Mouse (Mus musculus) hindbrain, embryonic 16.5 days (tissue): ENCODE data around the gene Fbxo17. TPM values are rescaled to one million over a fixed set of nuclear protein-coding genes. Genes with fewer than 3 reads are reported as not detected.
A peak's percentile ranks its signal among the peaks of the same experiment; 100 is the strongest.

Source experiments
- ATAC-seq: fragments of 200-750 bp; cut with Nextera tagmentation; 2 replicates; pipeline ENCODE4 v1.8.0; 2017; ENCODE audit warnings: moderate TSS enrichment, moderate library complexity
- H3K27ac ChIP-seq: fragments of 300-500 bp; sonication (generic); 2 replicates; pipeline ENCODE4 v1.5.1; 2014; ENCODE audit warnings: low read depth, mild to moderate bottlenecking, control low read depth, low read length, moderate library complexity
- H3K27me3 ChIP-seq: fragments of 300-500 bp; sonication (generic); replicated peaks from 2 replicates; pipeline ENCODE4 v1.6.1; 2014; ENCODE audit warnings: low read length; ENCODE audit not compliant: control insufficient read depth, insufficient read depth
- H3K36me3 ChIP-seq: fragments of 300-500 bp; sonication (generic); 2 replicates; pipeline ENCODE4 v1.6.1; 2014; ENCODE audit warnings: mild to moderate bottlenecking, low read length, moderate library complexity, mixed read lengths; ENCODE audit not compliant: control insufficient read depth, insufficient read depth
- H3K4me1 ChIP-seq: fragments of 300-500 bp; sonication (generic); 2 replicates; pipeline ENCODE4 v1.6.1; 2014; ENCODE audit warnings: low read depth, low read length; ENCODE audit not compliant: control insufficient read depth, insufficient read depth
- H3K4me2 ChIP-seq: fragments of 300-500 bp; sonication (generic); 2 replicates; pipeline ENCODE4 v1.6.1; 2014; ENCODE audit warnings: mild to moderate bottlenecking, low read length, control low read depth, moderate library complexity
- H3K4me3 ChIP-seq: fragments of 300-500 bp; sonication (generic); 2 replicates; pipeline ENCODE4 v1.5.1; 2014; ENCODE audit warnings: mild to moderate bottlenecking, low read length, control low read depth, moderate library complexity
- H3K9ac ChIP-seq: fragments of 300-500 bp; sonication (generic); 2 replicates; pipeline ENCODE4 v1.6.1; 2014; ENCODE audit warnings: low read depth, mild to moderate bottlenecking, control low read depth, low read length, moderate library complexity
- H3K9me3 ChIP-seq: fragments of 300-500 bp; sonication (generic); 2 replicates; pipeline ENCODE4 v1.6.1; 2014; ENCODE audit warnings: mild to moderate bottlenecking, low read length, moderate library complexity; ENCODE audit not compliant: control insufficient read depth
- WGBS: fragments of 180-500 bp; shearing (Covaris S2); extraction: QIAGEN DNeasy Blood & Tissue Kit; methylation state at CpG from one replicate; pipeline ENCODE4 v1.1.7; 2014; 5-methylcytosine and 5-hydroxymethylcytosine counted together
- polyA plus RNA-seq: library from polyadenylated mRNA; unstranded; fragments of >200 nt; fragmentation: Nextera tagmentation; extraction: Ambion mirVana; gene quantifications from 2 replicates; pipeline ENCODE4 v1.2.1, GENCODE M21; 2015

Gene Fbxo17
- polyA plus RNA-seq, 1 experiment from 2014 or later = 5.4 TPM

GRCm38 (mm10) chr7:28741709-28742438 is 25.3 kb downstream of the Fbxo17 start, which contains the start of the genes Mrps12 and Sars2:
Gene Mrps12 (minus strand): TSS chr7:28741820.
Gene Sars2 (plus strand): TSS chr7:28741992.
- H3K36me3 ChIP-seq = peaks cover 9% of the 10 kb centered on the region; the same call in 1 of the 2 replicates
- no peaks in the 10 kb centered on the region for H3K9me3 ChIP-seq
- H3K4me2 ChIP-seq = peak within 1 kb of the TSS; percentile 71
- no peaks in the 10 kb centered on the region for H3K27me3 ChIP-seq
- H3K4me1 ChIP-seq = peaks cover 10% of the 10 kb centered on the region
- H3K27ac ChIP-seq = peak within 1 kb of the TSS; percentile 88
- WGBS = under 1% methylated on average over 39 of the region's 39 CpGs
- peak within 1 kb of the TSS; percentile 69 for H3K4me3 ChIP-seq
- H3K9ac ChIP-seq = peak within 1 kb of the TSS; percentile 76
- peak; percentile 99 for ATAC-seq

GRCm38 (mm10) chr7:28749935-28750334 is 33.3 kb downstream of the Fbxo17 start:
- no peak for ATAC-seq
- Histone ChIP-seq H3K36me3 (peaks cover 9% of the 10 kb centered on the region), H3K4me3 (no peak overlapping the region), H3K9ac (no peak overlapping the region), H3K4me2 (no peak overlapping the region), H3K27me3 (no peaks in the 10 kb centered on the region), H3K27ac (no peak overlapping the region), H3K4me1 (no peaks in the 10 kb centered on the region), H3K9me3 (no peaks in the 10 kb centered on the region)
- WGBS = 90% methylated on average over 7 of the region's 7 CpGs

- H3K9ac ChIP-seq = peak within 1 kb of the TSS; percentile 6
- ATAC-seq = 0 out of 2 replicates have a peak, but pooled peaks have one; percentile 34
- H3K4me2 ChIP-seq = peak within 1 kb of the TSS; percentile 40
- H3K4me1 ChIP-seq = peaks cover 3% of the 10 kb centered on the region; the same call in 1 of the 2 replicates
- no peaks in the 10 kb centered on the region for H3K9me3 ChIP-seq
- peak within 1 kb of the TSS; percentile 2; the same call in 1 of the 2 replicates for H3K4me3 ChIP-seq
- peaks cover 3% of the 10 kb centered on the region; the same call in 1 of the 2 replicates for H3K27me3 ChIP-seq
- no peak within 1 kb of the TSS for H3K27ac ChIP-seq
- WGBS = 6% methylated on average over 17 of the region's 17 CpGs
- peaks cover 20% of the 10 kb centered on the region for H3K36me3 ChIP-seq
Observed at GRCm38 (mm10) chr7:28756079-28756478, 39.5 kb downstream of the Fbxo17 start, which contains the start of gene Ccer2. Gene Ccer2 (plus strand): TSS chr7:28756174.

- peaks cover 26% of the 10 kb centered on the region for H3K36me3 ChIP-seq
- H3K4me1 ChIP-seq = peaks cover 3% of the 10 kb centered on the region; the same call in 1 of the 2 replicates
- no peak overlapping the region for H3K9ac ChIP-seq
- 82% methylated on average over 13 of the region's 13 CpGs for WGBS
- no peaks in the 10 kb centered on the region for H3K9me3 ChIP-seq
- ATAC-seq = no peak
- H3K4me3 ChIP-seq = no peak overlapping the region
- H3K27me3 ChIP-seq = peaks cover 3% of the 10 kb centered on the region; the same call in 1 of the 2 replicates
- no peak overlapping the region for H3K27ac ChIP-seq
- no peak overlapping the region for H3K4me2 ChIP-seq
Observed at GRCm38 (mm10) chr7:28758623-28759022, 42.0 kb downstream of the Fbxo17 start.

- Histone ChIP-seq H3K27me3 (no peaks in the 10 kb centered on the region; the same call in 1 of the 2 replicates), H3K4me3 (no peak overlapping the region), H3K27ac (no peak overlapping the region), H3K9ac (no peak overlapping the region), H3K36me3 (peaks cover 26% of the 10 kb centered on the region), H3K9me3 (no peaks in the 10 kb centered on the region), H3K4me1 (peaks cover 12% of the 10 kb centered on the region), H3K4me2 (no peak overlapping the region)
- 87% methylated on average over 9 of the region's 9 CpGs for WGBS
- no peak for ATAC-seq
Observed at GRCm38 (mm10) chr7:28761907-28762306, 45.3 kb downstream of the Fbxo17 start.

GRCm38 (mm10) chr7:28765211-28765610 is 48.6 kb downstream of the Fbxo17 start:
- Histone ChIP-seq H3K36me3 (peaks cover 11% of the 10 kb centered on the region), H3K4me1 (peaks cover 27% of the 10 kb centered on the region), H3K4me3 (peak overlapping the region; percentile 83), H3K9me3 (no peaks in the 10 kb centered on the region), H3K4me2 (peak overlapping the region; percentile 76), H3K27me3 (no peaks in the 10 kb centered on the region), H3K27ac (no peak overlapping the region), H3K9ac (peak overlapping the region; percentile 43; the same call in 1 of the 2 replicates)
- 92% methylated on average over 6 of the region's 6 CpGs for WGBS
- ATAC-seq = no peak

- peak within 1 kb of the TSS; percentile 66; the same call in 1 of the 2 replicates for H3K27ac ChIP-seq
- WGBS = under 1% methylated on average over 45 of the region's 45 CpGs
Observed at GRCm38 (mm10) chr7:28766173-28766879, 49.7 kb downstream of the Fbxo17 start, which contains the start of gene Sirt2. Gene Sirt2 (plus strand): TSS chr7:28766735.

GRCm38 (mm10) chr7:28766910-28767309 is 50.3 kb downstream of the Fbxo17 start:
- Histone ChIP-seq H3K4me3 (peak overlapping the region; percentile 83), H3K27me3 (no peaks in the 10 kb centered on the region), H3K4me1 (peaks cover 27% of the 10 kb centered on the region), H3K27ac (no peak overlapping the region), H3K9me3 (no peaks in the 10 kb centered on the region), H3K4me2 (peak overlapping the region; percentile 68), H3K9ac (peak overlapping the region; percentile 82), H3K36me3 (peaks cover 3% of the 10 kb centered on the region; the same call in 1 of the 2 replicates)
- 2% methylated on average over 14 of the region's 14 CpGs for whole genome bisulfite sequencing
- ATAC-seq = peak; percentile 13

More at GRCm38 (mm10) chr7:28766173-28766879, 49.7 kb downstream of the Fbxo17 start, which contains the start of gene Sirt2:
- Histone ChIP-seq H3K9me3 (no peaks in the 10 kb centered on the region), H3K36me3 (peaks cover 5% of the 10 kb centered on the region), H3K4me2 (peak within 1 kb of the TSS; percentile 76), H3K4me1 (peaks cover 27% of the 10 kb centered on the region), H3K27me3 (no peaks in the 10 kb centered on the region), H3K9ac (peak within 1 kb of the TSS; percentile 83), H3K4me3 (peak within 1 kb of the TSS; percentile 83)
- ATAC-seq = peak; percentile 99
